ENCODE assay signal across 8 mouse cellular contexts in genomic region chr15:100228535-100229336, GRCm38 (mm10). TPM values are rescaled to one million over a fixed set of nuclear protein-coding genes. Genes with fewer than 3 reads are reported as not detected.
A peak's percentile ranks its signal among the peaks of the same experiment; 100 is the strongest.
DNase-seq lines count a peak whose midpoint lies in the region; ATAC-seq and TF ChIP-seq lines count a peak whose summit lies in the region.

No protein-coding gene starts in this region.

- H3K36me3 ChIP-seq in erythroblast, embryonic 14.5 days (ENCODE audit: control insufficient read depth): peaks cover 57% of the 10 kb centered on the region
- H3K36me3 ChIP-seq in limb, embryonic 12.5 days: peaks cover 25% of the 10 kb centered on the region

- H3K27ac ChIP-seq in cerebellum, adult 2 months (ENCODE audit: insufficient read depth, low read length): peak overlapping the region; percentile 92
- peak overlapping the region; percentile 100 for H3K27ac ChIP-seq in limb, embryonic 12.5 days

- no peak for TF ChIP-seq POLR2A in cerebellum, adult 2 months (IDR thresholded peaks at IDR 0.05; ENCODE audit: borderline replicate concordance, insufficient read depth, low read length)

- no peak for DNase-seq in cerebellum, adult 2 months
- DNase-seq in cerebellum, adult 9-10 months: no peak
- DNase-seq in 3T3-L1 (ENCODE audit: low read depth, low spot score): peak; percentile 55
- DNase-seq in retina, embryonic 14.5 days (ENCODE audit: low spot score): peak; percentile 55
- no peak for DNase-seq in cerebellum, adult 8-10 months
- no peak for DNase-seq in adrenal gland, postnatal 36 days

- no peaks in the 10 kb centered on the region for H3K9me3 ChIP-seq in erythroblast, embryonic 14.5 days (ENCODE audit: control insufficient read depth, low read length)
- peaks cover 4% of the 10 kb centered on the region for H3K9me3 ChIP-seq in limb, embryonic 12.5 days

- WGBS in cerebellum, adult 2 months: 8% methylated on average over 16 of the region's 16 CpGs
- 12% methylated on average over 16 of the region's 16 CpGs for whole genome bisulfite sequencing in limb, embryonic 12.5 days

- H3K4me1 ChIP-seq in cerebellum, adult 2 months (ENCODE audit: control insufficient read depth, insufficient read depth, low read length): peaks cover 16% of the 10 kb centered on the region
- peaks cover 71% of the 10 kb centered on the region for H3K4me1 ChIP-seq in erythroblast, embryonic 14.5 days (ENCODE audit: control insufficient read depth)
- H3K4me1 ChIP-seq in limb, embryonic 12.5 days (replicated peaks): peaks cover 14% of the 10 kb centered on the region

- ATAC-seq in limb, embryonic 12.5 days (ENCODE audit: insufficient number of reproducible peaks, insufficient read depth, low FRiP score, low TSS enrichment, low read depth): no peak

- peak overlapping the region; percentile 100 for H3K4me3 ChIP-seq in cerebellum, adult 2 months (replicated peaks; ENCODE audit: insufficient read depth, low read depth, low read length)
- peak overlapping the region; percentile 95 for H3K4me3 ChIP-seq in erythroblast, embryonic 14.5 days (replicated peaks)
- peak overlapping the region; percentile 83 for H3K4me3 ChIP-seq in limb, embryonic 12.5 days (replicated peaks)

- no peaks in the 10 kb centered on the region for H3K27me3 ChIP-seq in cerebellum, adult 2 months (ENCODE audit: control insufficient read depth, insufficient read depth, low read length)
- H3K27me3 ChIP-seq in erythroblast, embryonic 14.5 days (ENCODE audit: control insufficient read depth): no peaks in the 10 kb centered on the region
- no peaks in the 10 kb centered on the region for H3K27me3 ChIP-seq in limb, embryonic 12.5 days

- no peak for TF ChIP-seq CTCF in cerebellum, adult 2 months (IDR thresholded peaks at IDR 0.05; ENCODE audit: borderline replicate concordance, insufficient read depth, low read depth, low read length)

- H3K4me2 ChIP-seq in limb, embryonic 12.5 days: peak overlapping the region; percentile 77

- peak overlapping the region; percentile 99 for H3K9ac ChIP-seq in limb, embryonic 12.5 days (replicated peaks)

RNA-seq across cellular contexts. Expression of gene Atf1, which starts 1.1 kb away (rescaled TPM):
- 16.8 and 18.4 TPM in 2 replicates for polyA plus RNA-seq in cerebellum, adult 2 months (2012; rRNA removed)
- polyA plus RNA-seq in erythroblast, embryonic 14.5 days (2012): 6.3 and 6.7 TPM in 2 replicates
- polyA plus RNA-seq in limb, embryonic 12.5 days (2016; fragmentation: Nextera tagmentation; extraction: Ambion mirVana): 50.3 and 53.0 TPM in 2 replicates
- total RNA-seq in adrenal gland, postnatal 36 days (2021): 10 to 100 TPM; 49.1 to 75.3 TPM

RNA-seq across cellular contexts. Expression of gene Tmprss12, which starts 51.9 kb away (rescaled TPM):
- polyA plus RNA-seq in cerebellum, adult 2 months (2012; rRNA removed): not detected in 2 replicates
- not detected in 2 replicates for polyA plus RNA-seq in erythroblast, embryonic 14.5 days (2012)
- polyA plus RNA-seq in limb, embryonic 12.5 days (2016; fragmentation: Nextera tagmentation; extraction: Ambion mirVana): not detected in 2 replicates
- total RNA-seq in adrenal gland, postnatal 36 days (2021): not detected

Comparison
In these comparisons a context has a peak if more than half of its experiments do, and no peak if none do; other contexts are left out.
1. DNase-seq: peak in 3T3-L1 (single experiment) and retina, embryonic 14.5 days (single experiment); none in cerebellum, adult 2 months (0 of 2), cerebellum, adult 9-10 months (single experiment), cerebellum, adult 8-10 months (single experiment) and adrenal gland, postnatal 36 days (0 of 2).
2. Peak in every context shown above with its lines, with median percentiles within 50 percentile points of each other: H3K4me3 ChIP-seq.